Mouse (Mus musculus) gastrocnemius, adult 18-20 months (tissue): ENCODE measurements around the gene Tunar. TPM values are rescaled to one million over a fixed set of nuclear protein-coding genes. Genes with fewer than 3 reads are reported as not detected.
A peak's percentile ranks its signal among the peaks of the same experiment; 100 is the strongest.

ENCODE experiments used
- DNase-seq: peaks from one replicate; pipeline ENCODE4 v3.0.0; 2021; ENCODE audit warnings: low spot score
- total RNA-seq, 2 experiments: library from RNA; stranded (reverse); gene quantifications; 2 replicates each; pipeline ENCODE4 v1.2.3; 2021

Gene Tunar
- total RNA-seq, 2 experiments from 2014 or later, result not detected

GRCm38 (mm10) chr12:105398172-105398571 lies 64.5 kb downstream of the Tunar start:
- no peak for DNase-seq

- no peak for DNase-seq
Observed at GRCm38 (mm10) chr12:105403742-105404141, 70.1 kb downstream of the Tunar start.

- no peak for DNase-seq
Observed at GRCm38 (mm10) chr12:105406008-105406407, 72.3 kb downstream of the Tunar start.

- no peak for DNase-seq
Observed at GRCm38 (mm10) chr12:105413909-105414308, 80.2 kb downstream of the Tunar start.

GRCm38 (mm10) chr12:105420476-105420875 lies 86.8 kb downstream of the Tunar start:
- no peak for DNase-seq

- no peak for DNase-seq
Observed at GRCm38 (mm10) chr12:105426541-105426940, 92.9 kb downstream of the Tunar start.

- peak; percentile 37 for DNase-seq
Observed at GRCm38 (mm10) chr12:105427039-105427757, 93.5 kb downstream of the Tunar start.

- no peak for DNase-seq
Observed at GRCm38 (mm10) chr12:105431872-105432271, 98.2 kb downstream of the Tunar start.

GRCm38 (mm10) chr12:105432807-105433206 lies 99.1 kb downstream of the Tunar start:
- DNase-seq, result no peak

Other genes with a start within 250 kb of the Tunar start
- gene Tcl1b2, start 187.9 kb upstream of the Tunar start, total RNA-seq, result not detected
- gene Tcl1b1, start 174.2 kb upstream of the Tunar start, total RNA-seq, result not detected
- not detected for gene Tcl1b5, start 157.5 kb upstream of the Tunar start, total RNA-seq
- not detected for gene Tcl1b3, start 142.8 kb upstream of the Tunar start, total RNA-seq
- not detected for gene Tcl1b4, start 131.9 kb upstream of the Tunar start, total RNA-seq
- gene Tcl1, start 111.1 kb upstream of the Tunar start, total RNA-seq, result not detected
- gene D430019H16Rik, start 120.0 kb downstream of the Tunar start, total RNA-seq, result under 1 TPM; 0.09 to 0.11 TPM
- under 1 TPM; 0.33 to 0.39 TPM for gene Bdkrb2, start 229.4 kb downstream of the Tunar start, total RNA-seq